Mouse (Mus musculus) left cerebral cortex, adult 8-10 months (tissue): ENCODE data around the gene Gm10563. TPM values are rescaled to one million over a fixed set of nuclear protein-coding genes. Genes with fewer than 3 reads are reported as not detected.
A peak's percentile ranks its signal among the peaks of the same experiment; 100 is the strongest.

Experiments
- DNase-seq, 2 experiments: peaks; one replicate each; pipeline ENCODE4 v3.0.0; 2022; ENCODE audit warnings: low spot score in 2 of 2
- total RNA-seq, 4 experiments: library from RNA; stranded (reverse); gene quantifications; 2 replicates each; pipeline ENCODE4 v1.2.4; 2022

Gene Gm10563
- total RNA-seq, 4 experiments from 2014 or later: not detected

DNA sequence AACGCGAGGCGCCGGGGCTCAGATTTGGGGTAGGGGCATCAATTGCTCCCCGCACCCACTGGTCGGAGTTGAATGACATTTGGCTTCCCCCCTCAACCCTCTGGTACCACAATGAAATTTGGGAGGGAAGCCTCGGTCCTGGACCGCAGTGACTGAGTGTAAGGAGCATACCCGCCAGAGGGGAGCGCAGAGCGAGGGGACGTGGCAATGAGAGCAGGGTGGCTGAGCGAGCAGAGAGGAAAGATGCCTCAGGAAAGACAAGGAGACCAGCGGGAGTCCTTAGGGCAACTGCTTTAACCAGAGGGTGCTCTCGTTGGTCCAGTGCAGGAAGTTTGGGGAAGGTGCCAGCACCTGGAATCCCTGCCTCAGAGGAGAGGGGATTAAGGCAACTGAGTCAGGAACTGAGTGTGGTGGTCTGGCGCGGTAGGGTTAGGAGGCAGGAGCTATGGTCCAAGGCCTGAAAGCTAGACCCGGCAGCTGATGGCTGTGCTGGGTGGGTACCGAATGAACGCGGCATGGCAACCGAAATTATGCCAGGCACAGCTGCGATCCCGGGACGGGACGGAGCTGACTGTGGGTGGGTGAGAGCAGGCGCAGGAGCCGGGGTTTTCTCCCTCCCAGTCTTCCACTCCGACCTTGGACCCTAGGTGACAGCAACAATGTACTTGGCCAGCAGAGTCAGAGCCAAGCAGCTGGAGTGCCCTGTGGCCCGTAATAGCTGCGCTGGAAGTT lies 8.4 kb upstream of the Gm10563 start:
- DNase-seq: peak in 1 of 2 experiments; percentile 16

DNA sequence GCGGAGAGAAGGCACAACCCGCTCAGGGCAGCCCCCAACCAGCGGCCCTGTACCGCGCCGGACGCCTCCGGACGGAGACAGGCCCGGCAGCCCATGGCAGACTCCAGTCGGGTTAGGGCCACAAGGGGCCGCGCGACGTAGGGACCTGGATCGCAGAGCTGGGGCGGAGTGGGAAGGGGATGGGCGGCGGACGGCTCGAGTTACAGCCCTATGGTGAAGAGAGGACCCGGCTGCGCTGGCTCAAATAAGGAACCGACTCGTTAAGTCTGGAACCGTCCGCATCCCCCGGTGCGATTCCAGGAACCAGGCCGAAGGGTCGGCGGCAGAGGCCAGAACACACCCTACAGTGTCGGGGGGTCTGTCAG lies 7.9 kb upstream of the Gm10563 start, which contains the start of gene Mmp23:
Mmp23 (minus strand) TSS at position 299 of the 365 bp plus-strand sequence.
- no peak for DNase-seq

DNA sequence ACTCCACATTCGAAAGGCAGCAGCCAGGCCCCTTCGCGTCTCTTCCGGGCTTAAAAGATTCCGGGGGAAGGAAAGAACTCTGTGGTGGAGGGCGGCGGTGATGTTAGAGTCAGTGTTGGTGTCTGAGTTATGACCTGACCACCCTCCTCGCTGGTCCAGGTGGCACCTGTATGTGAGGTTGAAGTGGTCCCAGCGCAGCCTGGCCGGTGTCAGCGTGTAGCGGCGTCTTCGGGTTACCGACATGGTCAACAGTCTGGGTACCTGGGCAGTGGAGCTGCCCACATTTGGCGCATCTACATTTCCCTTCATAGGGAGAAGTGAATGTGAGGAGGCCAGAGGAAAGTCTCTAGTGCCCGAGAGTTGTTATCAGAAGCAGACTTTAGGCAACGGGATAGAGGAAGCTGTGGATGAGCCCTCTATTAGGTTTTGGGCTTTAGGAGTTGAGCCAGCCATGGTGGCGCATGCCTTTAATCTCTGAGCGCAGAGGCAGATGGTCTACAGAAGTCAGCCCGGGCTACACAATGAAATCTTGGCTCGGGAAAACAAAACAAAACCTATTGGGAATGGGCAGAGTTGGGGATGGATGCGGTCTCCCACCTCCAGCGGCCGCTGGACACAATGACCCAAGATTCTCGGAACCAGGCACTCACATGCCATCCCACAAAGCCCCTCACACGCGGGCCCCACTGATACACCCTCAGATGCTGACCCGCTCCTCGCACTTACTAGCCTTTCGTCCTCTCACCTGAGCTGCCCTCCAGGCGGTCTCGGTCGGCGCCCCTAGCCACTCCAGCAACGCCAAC lies 7.3 kb upstream of the Gm10563 start:
- no peak for DNase-seq

DNA sequence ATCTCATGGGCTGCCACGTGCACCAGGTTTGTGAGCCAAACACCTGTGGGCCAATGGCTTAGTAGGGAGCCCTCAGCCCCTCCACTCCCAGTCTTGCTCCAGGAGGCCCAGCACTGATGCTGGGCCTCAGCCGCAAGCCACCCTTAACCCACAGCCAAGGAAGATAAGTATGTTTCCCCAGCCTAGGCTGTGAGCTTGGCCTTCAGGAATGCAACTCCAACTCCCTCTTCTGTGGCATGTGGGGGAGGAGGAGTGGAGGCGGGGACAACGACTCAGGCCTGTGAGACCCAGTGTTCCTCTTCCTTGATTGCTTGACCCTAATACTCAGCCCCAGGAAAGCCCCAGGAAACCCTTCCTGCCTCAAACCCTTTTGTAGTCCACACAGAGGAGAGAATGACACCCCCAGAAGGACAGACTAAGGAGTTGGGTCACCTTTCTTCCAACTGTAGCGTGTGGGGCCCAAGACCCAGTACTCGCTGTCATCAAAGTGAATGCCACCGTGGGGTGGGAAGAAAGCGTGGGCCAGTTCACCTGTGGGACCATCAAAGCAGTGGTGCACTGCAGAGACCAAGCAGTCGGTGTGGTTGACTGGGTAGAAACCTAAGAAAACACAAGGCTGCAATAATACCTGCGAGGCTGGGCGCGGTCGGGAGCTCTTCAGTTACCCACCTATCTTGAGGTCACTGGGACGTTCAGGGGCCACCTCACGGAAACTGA lies 6.5 kb upstream of the Gm10563 start:
- no peak for DNase-seq

DNA sequence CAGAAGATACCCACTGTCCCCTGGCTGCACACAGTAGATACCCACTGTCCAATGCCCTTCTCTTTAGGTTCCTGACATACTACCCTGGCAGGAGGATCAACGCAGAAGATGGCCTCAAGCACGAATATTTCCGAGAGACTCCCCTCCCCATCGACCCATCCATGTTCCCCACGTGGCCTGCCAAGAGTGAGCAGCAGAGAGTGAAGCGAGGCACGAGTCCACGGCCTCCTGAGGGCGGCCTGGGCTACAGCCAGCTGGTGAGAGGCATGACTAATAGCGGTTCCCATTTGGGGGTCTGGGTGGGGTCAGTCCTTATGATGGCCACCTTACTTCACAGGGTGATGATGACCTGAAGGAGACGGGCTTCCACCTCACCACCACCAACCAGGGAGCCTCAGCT lies 4.1 kb upstream of the Gm10563 start:
- no peak for DNase-seq

DNA sequence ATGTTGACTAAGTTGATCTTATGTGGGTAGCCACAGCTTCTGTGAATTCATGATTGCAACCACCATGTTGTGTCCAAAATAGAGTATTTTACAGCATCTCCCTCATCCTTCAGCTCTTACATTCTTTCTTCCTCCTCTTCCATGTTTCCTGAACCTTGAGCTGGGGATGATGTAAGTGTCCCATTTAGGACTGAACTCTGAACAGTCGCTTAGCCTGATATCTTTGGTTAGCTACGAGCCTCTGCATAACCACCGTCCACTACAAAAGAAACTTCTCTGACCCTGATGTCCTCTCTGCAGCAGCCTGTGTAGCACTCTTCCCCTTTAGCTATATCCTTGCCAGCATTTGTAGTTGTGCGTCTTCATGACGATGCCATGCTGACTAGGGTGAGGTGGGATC lies 513 bp upstream of the Gm10563 start:
- DNase-seq: no peak

DNA sequence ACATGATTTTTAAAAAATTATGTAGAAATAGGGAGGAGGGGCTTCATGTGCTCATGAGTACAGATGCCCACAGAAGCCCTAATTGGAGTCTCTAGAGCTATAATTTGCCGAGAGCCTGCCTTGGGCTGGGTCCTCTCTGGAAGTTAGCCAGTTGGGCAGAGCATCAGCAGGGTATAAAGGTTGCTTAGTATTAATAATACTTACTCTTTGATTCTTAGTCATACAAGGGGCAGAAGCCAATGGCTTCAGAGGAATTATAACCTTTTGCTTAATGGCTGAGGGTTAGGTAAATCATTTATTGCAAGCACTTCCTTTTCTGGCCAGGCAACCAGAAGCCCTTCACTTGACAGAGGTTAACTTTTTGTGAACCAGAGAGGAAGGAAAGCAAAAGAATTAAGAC lies 1.7 kb downstream of the Gm10563 start:
- no peak for DNase-seq

DNA sequence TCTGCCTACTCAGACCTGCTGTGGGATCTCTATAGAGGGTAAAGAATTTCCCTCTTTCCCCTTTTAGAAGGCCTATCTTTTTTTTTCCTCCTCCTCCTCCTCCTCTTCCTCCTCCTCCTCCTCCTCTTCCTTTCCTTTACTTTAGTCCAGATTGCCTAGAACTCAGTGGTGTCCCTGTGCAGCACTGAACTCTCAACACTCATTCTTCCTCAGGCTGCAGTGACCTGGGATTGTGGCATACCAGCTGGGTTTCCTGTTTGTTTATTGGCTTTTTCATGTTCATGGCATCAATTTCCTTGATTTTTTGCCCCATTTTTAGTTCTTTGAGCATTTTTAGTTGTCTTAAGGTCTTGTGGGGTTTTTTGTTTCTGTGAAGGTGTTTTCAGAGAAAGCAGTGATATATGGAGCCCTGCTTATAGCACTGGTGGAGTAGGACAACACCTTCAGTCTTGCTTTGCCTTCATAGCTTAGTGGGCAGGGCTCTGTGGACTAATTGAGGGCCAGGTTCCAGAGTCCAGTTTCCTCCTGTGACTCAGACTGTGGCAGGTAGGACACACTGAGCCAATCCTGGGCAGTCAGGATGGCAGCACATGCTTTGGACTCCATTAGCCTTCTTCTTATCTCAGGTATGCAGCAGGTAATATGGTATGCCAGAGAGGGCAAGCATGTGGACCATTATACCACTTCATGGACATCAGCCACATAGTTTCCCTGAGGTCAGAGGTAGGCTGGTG lies 9.3 kb downstream of the Gm10563 start:
- DNase-seq: no peak

DNA sequence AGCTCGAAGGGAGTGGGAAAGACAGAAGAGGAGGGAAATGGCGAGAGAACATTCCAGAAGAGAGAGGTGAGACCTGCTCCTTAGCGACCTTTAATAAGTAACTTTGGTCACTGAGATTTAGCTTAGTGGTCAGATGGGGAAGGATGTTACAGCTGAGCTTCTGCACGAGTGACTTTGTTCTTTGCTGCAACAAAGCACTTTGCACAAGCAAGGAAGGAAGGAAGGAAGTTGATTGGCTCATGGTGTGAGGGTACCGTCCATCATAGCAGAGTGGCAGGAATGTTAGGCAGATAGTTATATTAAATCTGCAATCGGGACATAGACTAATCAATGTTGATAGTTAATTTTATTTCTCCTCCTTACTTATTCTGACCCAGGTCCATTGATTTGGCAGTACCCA lies 14.9 kb downstream of the Gm10563 start:
- DNase-seq: no peak

DNA sequence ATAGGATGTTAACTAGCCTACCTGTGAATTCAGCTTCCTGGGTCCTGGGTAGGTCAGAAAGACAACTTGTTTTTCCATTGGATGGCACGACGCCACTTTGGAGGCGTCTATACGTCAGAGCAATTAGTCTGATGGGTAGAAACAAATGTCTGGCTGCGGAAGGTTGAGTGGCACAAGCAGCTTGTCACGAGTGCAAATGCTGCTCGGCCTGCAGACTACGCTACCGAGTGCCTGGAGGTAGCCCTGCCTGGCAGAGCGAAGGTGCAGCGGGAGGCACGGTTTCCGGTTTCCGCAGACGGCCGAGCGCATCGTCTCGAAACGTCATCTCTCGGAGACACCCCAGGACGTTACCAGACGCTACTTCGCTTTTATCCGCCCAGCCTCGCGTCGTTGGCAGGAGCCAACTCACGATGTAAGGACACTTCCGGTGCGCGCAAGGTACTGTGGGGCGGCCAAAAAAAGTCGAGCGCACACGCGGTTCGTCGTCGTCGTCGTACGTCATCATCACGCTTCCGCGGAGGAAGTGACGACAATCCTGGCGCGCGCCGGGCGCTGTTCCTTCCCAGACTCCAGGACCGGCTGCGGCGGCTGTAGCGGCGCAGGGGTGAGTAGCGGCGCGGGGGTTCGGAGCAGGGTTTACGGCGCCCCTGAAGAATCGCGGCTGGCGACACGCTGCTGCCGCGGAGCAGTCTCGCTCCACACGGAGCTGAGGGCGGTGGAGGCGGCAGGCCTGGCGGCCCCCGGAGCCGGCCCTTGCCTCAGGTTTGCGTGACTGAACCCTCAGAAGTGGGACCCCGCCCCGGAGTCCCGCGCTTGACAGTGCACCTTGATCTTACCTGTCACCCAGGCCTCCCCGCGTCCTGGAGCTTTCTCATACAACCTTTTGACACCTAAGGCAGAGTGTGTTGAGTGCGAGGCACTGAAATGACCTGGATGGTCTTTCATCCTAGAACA lies 20.6 kb downstream of the Gm10563 start, which contains the start of gene Cdk11b:
Cdk11b (plus strand) TSS at position 517 of the 954 bp plus-strand sequence.
- peak; percentile 94 to 98 for DNase-seq

DNA sequence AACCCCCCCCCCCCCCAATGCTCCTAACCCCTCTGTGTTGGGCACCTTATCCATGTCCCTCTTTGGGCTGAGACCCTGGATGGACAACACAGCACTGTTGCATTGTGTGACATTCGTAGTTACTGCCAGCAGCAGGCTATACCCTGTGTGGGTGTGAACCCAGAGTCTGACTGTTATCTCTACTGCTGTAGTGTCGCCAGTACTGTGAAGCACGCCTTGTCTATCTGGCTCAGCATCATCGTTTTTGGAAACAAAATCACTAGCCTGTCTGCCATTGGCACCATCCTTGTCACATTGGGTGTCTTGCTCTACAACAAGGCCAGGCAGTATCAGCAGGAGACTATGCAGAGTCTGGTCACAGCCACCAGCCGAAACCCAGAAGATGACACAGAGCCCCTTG lies 26.9 kb downstream of the Gm10563 start:
- no peak for DNase-seq

DNA sequence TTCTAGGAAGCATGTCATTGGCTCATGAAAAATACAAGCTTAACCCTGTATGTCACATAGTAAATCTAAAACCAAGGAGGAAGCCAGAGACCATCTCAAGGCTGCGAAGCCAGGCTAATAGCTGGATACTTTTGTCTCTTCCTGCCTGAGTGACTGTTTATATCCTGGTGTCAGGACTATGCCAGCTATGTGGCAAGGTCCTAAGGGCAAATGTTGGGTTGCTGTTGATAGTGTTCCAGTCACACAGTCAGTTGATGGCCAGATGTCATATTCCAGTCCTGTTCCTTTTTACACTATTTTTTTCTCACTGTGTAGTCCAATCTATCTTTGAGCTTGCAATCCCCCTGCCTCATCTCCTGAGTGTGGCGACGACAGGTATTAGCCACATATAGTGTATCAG lies 31.9 kb downstream of the Gm10563 start:
- no peak for DNase-seq

DNA sequence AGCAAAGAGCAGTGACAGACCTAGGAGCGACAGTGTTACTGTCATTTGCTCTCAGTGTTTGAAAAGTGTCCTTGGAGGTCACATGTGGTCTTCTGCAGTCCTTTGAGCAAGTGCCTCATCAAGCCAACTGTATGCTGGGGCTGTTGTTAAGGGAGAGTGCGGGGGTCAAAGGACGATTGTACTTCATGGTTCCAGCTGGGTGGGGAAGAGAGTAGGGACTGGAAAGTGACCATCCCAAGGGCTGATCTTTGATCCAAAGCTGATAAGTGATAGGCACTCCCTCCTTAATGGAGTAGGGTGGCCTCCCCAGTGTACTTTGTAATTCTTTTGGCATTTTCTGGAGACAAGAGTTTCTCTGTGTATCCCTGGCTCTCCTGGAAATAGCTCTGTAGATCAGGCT lies 33.3 kb downstream of the Gm10563 start:
- DNase-seq: no peak

DNA sequence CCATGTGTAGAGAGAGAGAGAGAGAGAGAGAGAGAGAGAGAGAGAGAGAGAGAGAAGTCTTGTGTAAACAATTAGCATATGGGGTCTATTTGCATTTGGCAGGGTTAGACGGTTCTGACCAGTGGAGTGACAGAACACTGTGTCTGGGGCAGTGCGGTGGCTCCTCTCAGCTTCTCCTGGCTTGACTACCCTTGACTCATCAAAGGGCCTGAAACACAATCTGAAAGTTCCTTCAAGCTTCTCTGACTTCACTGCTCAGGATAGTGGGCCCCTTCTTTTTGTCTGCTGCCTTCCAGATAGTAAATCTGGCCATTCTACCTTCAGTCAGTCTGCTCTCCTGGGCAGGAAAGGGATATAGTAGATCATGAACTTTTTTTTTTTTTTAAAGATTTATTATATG lies 38.4 kb downstream of the Gm10563 start:
- no peak for DNase-seq

DNA sequence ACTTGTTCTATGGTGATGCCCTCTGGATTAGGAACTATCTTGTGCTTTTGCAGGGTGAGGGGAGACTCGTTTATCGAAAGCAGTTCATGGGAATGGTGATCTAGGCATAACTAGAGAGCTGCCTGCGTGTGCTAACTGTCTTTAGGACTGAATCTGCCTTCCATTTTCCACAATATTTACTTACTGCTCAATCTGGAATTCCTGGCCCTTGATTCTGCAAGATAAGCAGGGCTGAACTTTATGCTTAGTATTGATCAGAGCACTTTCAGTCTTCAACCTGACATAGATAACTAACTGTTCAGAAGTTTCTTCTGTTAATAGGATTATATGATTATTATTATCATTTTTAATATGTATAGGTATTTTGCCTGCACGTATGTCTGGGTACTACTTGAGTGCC lies 40.1 kb downstream of the Gm10563 start:
- no peak for DNase-seq

DNA sequence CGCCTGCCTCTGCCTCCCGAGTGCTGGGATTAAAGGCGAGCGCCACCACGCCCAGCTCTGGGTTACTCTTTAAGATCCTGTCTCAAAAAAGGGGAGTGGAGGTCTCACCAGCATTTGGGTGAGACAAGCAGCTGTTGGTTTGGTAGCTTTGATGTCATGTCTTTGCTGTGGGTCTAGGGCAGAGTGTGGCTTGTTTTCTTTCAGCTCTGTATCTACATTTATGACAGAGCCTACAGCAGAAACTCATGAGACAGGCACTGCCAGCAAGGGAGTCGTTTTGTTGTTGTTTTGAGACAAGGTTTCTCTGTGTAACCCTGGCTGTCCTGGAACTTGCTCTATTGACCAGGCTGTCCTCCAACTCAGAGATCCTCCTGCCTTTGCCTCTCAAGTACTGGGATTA lies 41.4 kb downstream of the Gm10563 start:
- no peak for DNase-seq

DNA sequence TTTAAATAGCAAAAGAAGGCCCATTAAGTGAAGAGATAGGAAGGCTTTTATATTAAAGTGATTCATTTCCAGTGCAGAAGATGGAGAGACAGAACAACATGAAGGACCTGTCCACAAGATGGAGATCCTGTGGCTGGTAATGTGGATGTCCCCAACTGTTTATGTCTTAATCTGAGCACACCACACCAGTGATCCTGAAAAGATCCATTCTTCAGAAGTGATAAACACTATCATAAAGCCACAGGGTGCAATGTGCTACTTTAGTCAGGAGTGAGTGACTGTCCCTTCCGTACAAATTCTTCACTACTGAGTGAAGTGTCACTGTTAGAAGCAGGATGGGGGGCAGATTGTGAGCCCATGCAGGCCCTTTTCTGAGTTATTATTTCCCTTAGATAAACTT lies 42.5 kb downstream of the Gm10563 start:
- DNase-seq: no peak

DNA sequence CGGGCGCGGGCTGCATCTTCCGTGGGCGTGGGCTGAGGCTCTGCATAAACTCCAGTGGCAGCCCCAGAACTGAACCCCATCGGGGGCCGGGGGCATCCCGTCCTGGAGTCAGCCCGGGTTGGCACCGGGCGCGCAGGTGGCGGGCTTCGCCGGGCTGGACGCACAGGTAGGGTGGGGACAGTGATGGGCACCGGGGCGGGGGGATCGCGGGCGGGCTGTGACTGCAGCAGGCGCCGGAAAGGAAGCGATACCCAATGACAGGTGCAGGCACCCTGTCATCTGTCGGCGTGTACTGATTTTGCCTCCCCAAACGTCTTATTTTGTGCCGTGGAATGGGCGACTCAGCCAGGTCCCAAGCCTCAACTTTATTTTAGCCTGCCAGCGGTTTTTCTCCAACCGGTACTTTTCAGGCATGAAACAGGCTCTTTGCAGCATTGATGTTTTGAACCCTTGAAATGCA lies 43.2 kb downstream of the Gm10563 start:
- no peak for DNase-seq

DNA sequence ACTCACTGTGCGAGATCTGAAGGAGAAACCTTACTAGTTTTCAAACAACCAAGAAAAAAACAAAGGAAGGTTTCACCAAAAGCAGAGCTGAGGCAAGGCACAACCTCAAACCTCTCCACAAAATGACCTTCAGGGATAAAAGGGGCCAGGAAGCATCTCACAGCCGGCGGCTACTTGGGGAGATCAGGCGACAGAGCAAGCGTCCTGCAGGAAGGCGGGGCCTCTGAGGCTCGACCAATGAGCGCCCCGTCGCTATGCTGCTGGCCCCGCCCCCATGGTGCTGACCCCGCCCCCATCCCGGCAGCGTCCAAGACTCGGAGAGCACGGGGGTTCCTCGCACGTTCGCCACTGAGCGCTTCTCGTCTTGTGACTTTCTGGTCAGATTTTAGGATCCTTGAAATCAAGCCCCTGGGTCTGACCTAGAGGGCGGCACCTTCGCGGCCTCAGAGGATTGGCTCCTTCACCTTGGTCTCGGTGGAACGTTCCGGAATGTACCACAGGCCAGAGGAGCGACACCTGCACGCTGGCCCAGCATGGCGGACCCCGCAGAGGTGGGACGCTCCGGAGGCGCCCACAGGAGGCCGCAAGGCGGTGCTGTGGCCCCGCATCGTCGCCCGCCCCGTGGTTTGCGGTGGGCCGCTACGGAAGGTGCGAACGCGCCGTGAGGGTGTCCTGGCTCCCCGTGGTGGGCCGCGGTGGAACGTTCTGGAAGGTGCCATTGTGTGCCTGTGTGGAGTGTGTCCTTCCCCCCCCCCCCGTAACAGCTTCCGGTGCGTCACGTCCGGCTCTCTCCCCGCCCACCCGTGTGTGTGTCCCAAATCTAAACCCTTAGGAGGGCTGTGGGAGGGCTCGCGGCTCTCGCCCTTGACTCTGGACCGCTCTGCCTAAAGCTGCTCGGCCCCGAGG lies 43.9 kb downstream of the Gm10563 start, which contains the start of gene Slc35e2:
Slc35e2 (plus strand) TSS at position 326 of the 906 bp plus-strand sequence.
- peak; percentile 89 to 98 for DNase-seq
